Mouse (Mus musculus): ENCODE measurements at regions not wholly inside any gene's neighbourhood (a gene's known extent, or its start where the extent isn't known, plus 50 kb on each side); places are given as distances from the start of the nearest gene placed in this dataset.
A peak's percentile ranks its signal among the peaks of the same experiment; 100 is the strongest.

GRCm38 (mm10) chr2:78723423-78723822, 144.5 kb upstream of the Ube2e3 start:
- Histone ChIP-seq H3K4me1 (replicated peaks) (no peaks in the 10 kb centered on the region), H3K27me3 (no peaks in the 10 kb centered on the region), H3K4me2 (replicated peaks) (no peak overlapping the region), H3K9ac (replicated peaks) (no peak overlapping the region), H3K9me3 (no peaks in the 10 kb centered on the region), H3K27ac (no peak overlapping the region), H3K36me3 (no peaks in the 10 kb centered on the region), H3K4me3 (replicated peaks) (no peak overlapping the region)
- no peak for ATAC-seq
- WGBS = 97% methylated on average over 3 of the region's 3 CpGs

- Histone ChIP-seq H3K4me1 (replicated peaks) (no peaks in the 10 kb centered on the region), H3K4me3 (replicated peaks) (no peak overlapping the region), H3K36me3 (no peaks in the 10 kb centered on the region), H3K9ac (replicated peaks) (no peak overlapping the region), H3K27me3 (no peaks in the 10 kb centered on the region), H3K4me2 (replicated peaks) (no peak overlapping the region), H3K9me3 (no peaks in the 10 kb centered on the region), H3K27ac (no peak overlapping the region)
- no peak for ATAC-seq
- WGBS = 91% methylated on average over 6 of the region's 6 CpGs
Measured at GRCm38 (mm10) chr2:78722739-78723138, 145.2 kb upstream of the Ube2e3 start.

- no peaks in the 10 kb centered on the region for H3K9me3 ChIP-seq
- 0 out of 2 replicates have a peak, but pooled peaks have one; percentile 43 for ATAC-seq
- H3K27ac ChIP-seq = no peak overlapping the region
- H3K4me3 ChIP-seq (replicated peaks) = no peak overlapping the region
- no peak overlapping the region for H3K9ac ChIP-seq (replicated peaks)
- H3K4me2 ChIP-seq (replicated peaks) = no peak overlapping the region
- 67% methylated on average over 1 of the region's 1 CpGs for WGBS
- H3K4me1 ChIP-seq (replicated peaks) = no peaks in the 10 kb centered on the region
- H3K36me3 ChIP-seq = no peaks in the 10 kb centered on the region
- H3K27me3 ChIP-seq = no peaks in the 10 kb centered on the region
Measured at GRCm38 (mm10) chr2:78718550-78718949, 149.4 kb upstream of the Ube2e3 start.

GRCm38 (mm10) chr2:78716157-78716798, 151.6 kb upstream of the Ube2e3 start:
- 75% methylated on average over 7 of the region's 7 CpGs for WGBS
- no peak overlapping the region for H3K9ac ChIP-seq (replicated peaks)
- no peak overlapping the region for H3K4me2 ChIP-seq (replicated peaks)
- ATAC-seq = no peak
- no peak overlapping the region for H3K27ac ChIP-seq
- no peaks in the 10 kb centered on the region for H3K27me3 ChIP-seq
- H3K4me3 ChIP-seq (replicated peaks) = no peak overlapping the region
- no peaks in the 10 kb centered on the region for H3K36me3 ChIP-seq
- H3K9me3 ChIP-seq = no peaks in the 10 kb centered on the region
- H3K4me1 ChIP-seq (replicated peaks) = no peaks in the 10 kb centered on the region

GRCm38 (mm10) chr2:78694851-78695250, 173.1 kb upstream of the Ube2e3 start:
- Histone ChIP-seq H3K9ac (replicated peaks) (no peak overlapping the region), H3K9me3 (no peaks in the 10 kb centered on the region), H3K27ac (peak overlapping the region; percentile 25; the same call in 1 of the 2 replicates), H3K27me3 (no peaks in the 10 kb centered on the region), H3K4me1 (replicated peaks) (peaks cover 7% of the 10 kb centered on the region; the same call in 1 of the 2 replicates), H3K36me3 (no peaks in the 10 kb centered on the region), H3K4me2 (replicated peaks) (no peak overlapping the region), H3K4me3 (replicated peaks) (no peak overlapping the region)
- peak; percentile 90 for ATAC-seq
- 18% methylated on average over 6 of the region's 6 CpGs for WGBS

- no peak for ATAC-seq
Measured at GRCm38 (mm10) chr2:78656668-78657067, 211.3 kb upstream of the Ube2e3 start.

GRCm38 (mm10) chr2:78655156-78655855, 212.6 kb upstream of the Ube2e3 start:
- H3K9ac ChIP-seq (replicated peaks) = no peak overlapping the region
- H3K4me1 ChIP-seq (replicated peaks) = peaks cover 6% of the 10 kb centered on the region; the same call in 1 of the 2 replicates
- H3K4me2 ChIP-seq (replicated peaks) = no peak overlapping the region
- H3K4me3 ChIP-seq (replicated peaks) = no peak overlapping the region
- H3K36me3 ChIP-seq = no peaks in the 10 kb centered on the region
- no peaks in the 10 kb centered on the region for H3K9me3 ChIP-seq
- no peak for ATAC-seq
- no peaks in the 10 kb centered on the region for H3K27me3 ChIP-seq
- no peak overlapping the region for H3K27ac ChIP-seq
- WGBS = 73% methylated on average over 7 of the region's 7 CpGs

More at GRCm38 (mm10) chr2:78656668-78657067, 211.3 kb upstream of the Ube2e3 start:
- H3K36me3 ChIP-seq = no peaks in the 10 kb centered on the region
- H3K4me1 ChIP-seq (replicated peaks) = peaks cover 6% of the 10 kb centered on the region; the same call in 1 of the 2 replicates
- WGBS = 70% methylated on average over 2 of the region's 2 CpGs
- no peak overlapping the region for H3K4me2 ChIP-seq (replicated peaks)
- no peak overlapping the region for H3K4me3 ChIP-seq (replicated peaks)
- H3K9me3 ChIP-seq = no peaks in the 10 kb centered on the region
- H3K27me3 ChIP-seq = no peaks in the 10 kb centered on the region
- no peak overlapping the region for H3K27ac ChIP-seq
- H3K9ac ChIP-seq (replicated peaks) = no peak overlapping the region

- ATAC-seq = no peak
Measured at GRCm38 (mm10) chr2:78651549-78651948, 216.4 kb upstream of the Ube2e3 start.

GRCm38 (mm10) chr2:78640361-78640760, 227.6 kb upstream of the Ube2e3 start:
- Histone ChIP-seq H3K27me3 (no peaks in the 10 kb centered on the region), H3K9me3 (no peaks in the 10 kb centered on the region), H3K27ac (no peak overlapping the region), H3K4me1 (replicated peaks) (no peaks in the 10 kb centered on the region), H3K4me3 (replicated peaks) (no peak overlapping the region), H3K36me3 (no peaks in the 10 kb centered on the region), H3K4me2 (replicated peaks) (no peak overlapping the region), H3K9ac (replicated peaks) (no peak overlapping the region)
- WGBS = 75% methylated on average over 6 of the region's 6 CpGs
- no peak for ATAC-seq

More at GRCm38 (mm10) chr2:78651549-78651948, 216.4 kb upstream of the Ube2e3 start:
- no peaks in the 10 kb centered on the region for H3K36me3 ChIP-seq
- WGBS = 51% methylated on average over 2 of the region's 2 CpGs
- H3K4me2 ChIP-seq (replicated peaks) = no peak overlapping the region
- H3K27ac ChIP-seq = no peak overlapping the region
- H3K4me3 ChIP-seq (replicated peaks) = no peak overlapping the region
- H3K4me1 ChIP-seq (replicated peaks) = 0 out of 2 replicates have a peak, but pooled peaks cover 3% of the 10 kb centered on the region
- H3K9ac ChIP-seq (replicated peaks) = no peak overlapping the region
- no peaks in the 10 kb centered on the region for H3K9me3 ChIP-seq
- H3K27me3 ChIP-seq = no peaks in the 10 kb centered on the region

GRCm38 (mm10) chr2:78625264-78625663, 242.7 kb upstream of the Ube2e3 start:
- WGBS = 81% methylated on average over 4 of the region's 4 CpGs

GRCm38 (mm10) chr2:78606388-78606787, 261.5 kb upstream of the Ube2e3 start:
- no peaks in the 10 kb centered on the region for H3K4me1 ChIP-seq (replicated peaks)
- no peak overlapping the region for H3K9ac ChIP-seq (replicated peaks)
- no peaks in the 10 kb centered on the region for H3K27me3 ChIP-seq
- no peaks in the 10 kb centered on the region for H3K9me3 ChIP-seq
- H3K27ac ChIP-seq = no peak overlapping the region
- no peak overlapping the region for H3K4me3 ChIP-seq (replicated peaks)
- no peaks in the 10 kb centered on the region for H3K36me3 ChIP-seq
- ATAC-seq = no peak
- H3K4me2 ChIP-seq (replicated peaks) = no peak overlapping the region

More at GRCm38 (mm10) chr2:78625264-78625663, 242.7 kb upstream of the Ube2e3 start:
- Histone ChIP-seq H3K27ac (no peak overlapping the region), H3K4me2 (replicated peaks) (no peak overlapping the region), H3K27me3 (no peaks in the 10 kb centered on the region), H3K4me1 (replicated peaks) (no peaks in the 10 kb centered on the region), H3K9ac (replicated peaks) (no peak overlapping the region), H3K4me3 (replicated peaks) (no peak overlapping the region), H3K36me3 (no peaks in the 10 kb centered on the region), H3K9me3 (no peaks in the 10 kb centered on the region)
- ATAC-seq = no peak

- no peak for ATAC-seq
- no peak overlapping the region for H3K27ac ChIP-seq
- WGBS = 88% methylated on average over 2 of the region's 2 CpGs
Measured at GRCm38 (mm10) chr2:78600753-78601152, 267.2 kb upstream of the Ube2e3 start.

More at GRCm38 (mm10) chr2:78600753-78601152, 267.2 kb upstream of the Ube2e3 start:
- Histone ChIP-seq H3K36me3 (no peaks in the 10 kb centered on the region), H3K4me2 (replicated peaks) (no peak overlapping the region), H3K4me1 (replicated peaks) (no peaks in the 10 kb centered on the region), H3K9ac (replicated peaks) (no peak overlapping the region), H3K4me3 (replicated peaks) (no peak overlapping the region), H3K27me3 (no peaks in the 10 kb centered on the region), H3K9me3 (no peaks in the 10 kb centered on the region)
